Mouse (Mus musculus) ES-E14 (cell line): ENCODE measurements around the gene Ece2.

Experiments used
- CHD2 ChIP-seq: IDR thresholded peaks from 2 replicates; pipeline ENCODE4 v1.6.1; 2014; ENCODE audit warnings: mild to moderate bottlenecking, low read depth, low read length, inconsistent platforms
- HCFC1 ChIP-seq: IDR thresholded peaks from 2 replicates; pipeline ENCODE4 v1.6.1; 2012; ENCODE audit warnings: low read length, inconsistent platforms, borderline replicate concordance; ENCODE audit not compliant: insufficient read depth
- MAFK ChIP-seq: IDR thresholded peaks from 2 replicates; pipeline ENCODE4 v1.6.1; 2014; ENCODE audit warnings: mild to moderate bottlenecking, low read depth, low read length, inconsistent platforms; ENCODE audit not compliant: insufficient read depth
- ZNF384 ChIP-seq: IDR thresholded peaks from 2 replicates; pipeline ENCODE4 v1.6.1; 2012; ENCODE audit warnings: low read depth, low read length, inconsistent platforms

DNA sequence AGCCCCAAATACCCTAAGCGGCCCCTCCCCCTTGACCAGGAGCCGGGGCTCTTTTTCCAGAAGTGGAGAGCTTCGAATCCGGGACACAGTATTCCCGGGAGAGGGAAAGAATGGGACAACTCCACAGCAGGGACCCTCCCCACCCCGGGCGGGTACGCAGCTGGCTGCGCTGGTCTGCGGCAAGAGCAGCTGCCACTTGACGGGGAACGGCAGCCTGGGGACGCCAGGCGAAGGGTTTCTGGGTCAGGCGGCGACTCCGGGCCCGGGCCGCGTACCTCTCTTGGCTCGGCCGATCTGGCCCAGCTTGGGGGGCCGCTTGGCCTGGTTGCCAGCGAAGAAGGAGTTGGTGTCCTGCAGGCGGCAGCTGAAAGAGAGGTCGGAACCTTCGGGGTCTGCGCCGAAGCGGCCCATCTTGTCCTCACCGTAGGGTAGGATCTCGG is 8.9 kb upstream of the Ece2 start:
- no peak for TF ChIP-seq MAFK
- no peak for TF ChIP-seq HCFC1
- TF ChIP-seq ZNF384, result no peak
- TF ChIP-seq CHD2, result no peak
